Mouse (Mus musculus) testis, adult 2 months (tissue): ENCODE measurements at regions not wholly inside any gene's neighbourhood (a gene's known extent, or its start where the extent isn't known, plus 50 kb on each side); places are given as distances from the start of the nearest gene placed in this dataset.

Source experiments
- CTCF ChIP-seq: fragments of 200-500 bp; IDR thresholded peaks from 2 replicates; pipeline ENCODE4 v1.5.1; 2012; ENCODE audit warnings: low read depth, mild to moderate bottlenecking, inconsistent platforms, low read length, moderate library complexity; ENCODE audit not compliant: control insufficient read depth, insufficient read depth, insufficient replicate concordance
- POLR2A ChIP-seq: fragments of 200-500 bp; IDR thresholded peaks from 2 replicates; pipeline ENCODE4 v1.6.1; 2012; ENCODE audit warnings: low read depth, mild to moderate bottlenecking, inconsistent platforms, low read length, moderate library complexity; ENCODE audit not compliant: control insufficient read depth

GRCm38 (mm10) chr3:143162444-143162843 is 280.6 kb upstream of the Pkn2 start:
- no peak for TF ChIP-seq CTCF
- no peak for TF ChIP-seq POLR2A
